Mouse (Mus musculus): ENCODE measurements around the gene Ttc28. TPM values are rescaled to one million over a fixed set of nuclear protein-coding genes. Genes with fewer than 3 reads are reported as not detected.

Ttc28 gene
- total and polyA plus RNA-seq, 3 experiments = 0.21 to 0.89 (median 0.28) TPM

DNA sequence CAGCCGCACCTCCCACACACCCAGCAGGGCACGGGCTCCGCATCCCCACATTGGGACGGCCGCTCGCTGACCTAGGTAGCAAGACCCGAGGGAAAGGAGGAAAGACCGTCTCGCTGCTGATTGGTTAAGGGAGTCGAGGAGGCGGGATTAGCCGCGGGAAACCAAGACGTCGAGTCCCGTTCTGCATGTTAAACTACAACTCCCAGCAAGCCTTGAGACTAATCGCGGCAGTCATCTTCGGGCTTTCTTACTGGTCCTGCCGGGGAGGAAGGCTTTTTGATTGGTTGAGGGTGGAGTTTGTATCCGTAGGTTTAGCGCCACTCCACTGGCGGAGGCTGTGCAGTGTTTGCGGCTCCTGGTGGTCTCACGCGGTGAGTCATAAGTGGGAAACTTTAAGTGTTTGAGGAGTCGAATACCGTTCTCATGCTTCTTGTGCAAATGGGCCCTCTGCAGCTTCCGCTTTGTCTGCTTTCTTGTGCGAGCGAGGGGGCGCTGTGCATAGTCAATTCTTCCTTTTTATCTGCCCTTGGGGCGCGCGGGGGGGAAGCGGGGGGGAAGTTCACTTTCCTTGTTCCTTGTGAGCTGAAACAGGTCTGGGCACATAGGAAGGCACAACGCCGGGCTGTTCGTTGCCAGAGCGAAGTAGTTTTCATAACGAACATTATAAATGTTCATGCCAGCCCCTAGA is 39.8 kb upstream of the Ttc28 start, which contains the start of the genes Hscb and Chek2:
TSS of gene Hscb (minus strand) at position 100 of the 688 bp plus-strand sequence.
TSS of gene Chek2 (plus strand) at position 302 of the 688 bp plus-strand sequence.
- Histone ChIP-seq H3K9ac (ENCODE audit: insufficient read depth, low read depth) (peak within 1 kb of the TSS; percentile 96), H3K9me3 (replicated peaks; ENCODE audit: low read length) (no peaks in the 10 kb centered on the region), H3K4me1 (ENCODE audit: control insufficient read depth in 1 of 2, insufficient read depth in 2 of 2) (peaks cover 4 to 28% of the 10 kb centered on the region in 2 experiments), H3K4me3 (replicated peaks in 1 of 3; ENCODE audit: low read depth in 2 of 3, low read length in 2 of 3, poor library complexity in 1 of 3) (peak within 1 kb of the TSS; percentile 82 to 96 (median 92)), H3K27ac (ENCODE audit: insufficient read depth, low read depth) (peak within 1 kb of the TSS; percentile 89), H3K36me3 (replicated peaks in 1 of 2; ENCODE audit: control insufficient read depth in 1 of 2, insufficient read depth in 1 of 2, low read length in 1 of 2) (peaks cover 13 to 48% of the 10 kb centered on the region in 2 experiments), H3K4me2 (ENCODE audit: insufficient read depth, low read depth, poor library complexity, severe bottlenecking) (peak within 1 kb of the TSS; percentile 97), H3K27me3 (replicated peaks) (no peaks in the 10 kb centered on the region), H3K79me2 (replicated peaks; ENCODE audit: control insufficient read depth, extremely low read depth, insufficient read depth, poor library complexity, severe bottlenecking) (peaks cover 8% of the 10 kb centered on the region)
- DNase-seq (ENCODE audit: extremely low read depth) = peak; percentile 99
- dilution Hi-C loops (cut with MboI; ENCODE audit: extremely low pct_ligation_motif_present, extremely low pct_unique_long_range_greater_than_20kb, low sequenced_read_pairs) (no loop called here), in situ Hi-C loops (cut with MboI; ENCODE audit: low pct_ligation_motif_present, low pct_unique_long_range_greater_than_20kb, low sequenced_read_pairs) (no loop called here)
- no peak for TF ChIP-seq EP300 (IDR thresholded peaks at IDR 0.05; ENCODE audit: low read length)
- peak; percentile 42; the same call in 1 of the 2 replicates for TF ChIP-seq ETS1 (conservative IDR thresholded peaks at IDR 0.05; ENCODE audit: low read depth, low read length)
- peak in 1 of 2 experiments; percentile 66; a peak in 2 of 4 replicates for TF ChIP-seq CTCF (conservative IDR thresholded peaks at IDR 0.05 in 1 of 2, IDR thresholded peaks at IDR 0.05 in 1 of 2; ENCODE audit: low read depth in 2 of 2, low read length in 2 of 2)
- no peak for TF ChIP-seq UBTF (IDR thresholded peaks at IDR 0.05; ENCODE audit: low read depth, low read length)
- TF ChIP-seq RCOR1 (conservative IDR thresholded peaks at IDR 0.05; ENCODE audit: low read depth, low read length) = 0 out of 2 replicates have a peak, but pooled peaks have one; percentile 17
- TF ChIP-seq MAFK (IDR thresholded peaks at IDR 0.05; ENCODE audit: insufficient replicate concordance, low read length) = no peak; the same call in 1 of the 2 replicates
- TF ChIP-seq HCFC1 (IDR thresholded peaks at IDR 0.05; ENCODE audit: low read depth, low read length) = peak; percentile 98
- peak; percentile 73 for TF ChIP-seq MAX (IDR thresholded peaks at IDR 0.05; ENCODE audit: low read length)
- TF ChIP-seq ZKSCAN1 (IDR thresholded peaks at IDR 0.05; ENCODE audit: borderline replicate concordance, low read depth, low read length) = no peak
- TF ChIP-seq BHLHE40 (IDR thresholded peaks at IDR 0.05; ENCODE audit: low read depth, low read length) = peak; percentile 42
- TF ChIP-seq POLR2AphosphoS2 (IDR thresholded peaks at IDR 0.05; ENCODE audit: low read depth, low read length) = peak; percentile 74
- peak; percentile 91 for TF ChIP-seq CHD2 (IDR thresholded peaks at IDR 0.05; ENCODE audit: low read length)
- TF ChIP-seq JUN (IDR thresholded peaks at IDR 0.05; ENCODE audit: insufficient read depth, low read depth, low read length) = peak; percentile 22; the same call in 1 of the 2 replicates
- peak; percentile 76 for TF ChIP-seq NELFE (IDR thresholded peaks at IDR 0.05; ENCODE audit: low read depth, low read length)
- TF ChIP-seq USF2 (conservative IDR thresholded peaks at IDR 0.05; ENCODE audit: low read depth, low read length) = no peak
- peak; percentile 77 for TF ChIP-seq TBP (conservative IDR thresholded peaks at IDR 0.05; ENCODE audit: low read depth, low read length)
- peak; percentile 80; the same call in 1 of the 2 replicates for TF ChIP-seq MXI1 (IDR thresholded peaks at IDR 0.05; ENCODE audit: low read depth, low read length)
- peak; percentile 40 for TF ChIP-seq MEF2A (IDR thresholded peaks at IDR 0.05; ENCODE audit: borderline replicate concordance, low read depth, low read length)
- peak; percentile 36; the same call in 1 of the 2 replicates for TF ChIP-seq NRF1 (IDR thresholded peaks at IDR 0.05; ENCODE audit: low read depth, low read length)
- TF ChIP-seq USF1 (IDR thresholded peaks at IDR 0.05; ENCODE audit: low read depth, low read length) = no peak
- TF ChIP-seq JUND (conservative IDR thresholded peaks at IDR 0.05; ENCODE audit: low read depth, low read length) = peak; percentile 37
- peak; percentile 74 for TF ChIP-seq MAZ (IDR thresholded peaks at IDR 0.05; ENCODE audit: low read depth, low read length)
- TF ChIP-seq TCF12 (IDR thresholded peaks at IDR 0.05; ENCODE audit: low read depth, low read length) = peak; percentile 71; the same call in 1 of the 2 replicates
- no peak for TF ChIP-seq CHD1 (IDR thresholded peaks at IDR 0.05; ENCODE audit: low read depth, low read length)
- TF ChIP-seq ZC3H11A (IDR thresholded peaks at IDR 0.05; ENCODE audit: low read depth, low read length) = no peak
- peak; percentile 95; the same call in 1 of the 2 replicates for TF ChIP-seq KAT2A (IDR thresholded peaks at IDR 0.05; ENCODE audit: insufficient replicate concordance, low read length)
- peak; percentile 88 for TF ChIP-seq ELF1 (IDR thresholded peaks at IDR 0.05; ENCODE audit: low read depth, low read length)
- peak; percentile 3; the same call in 1 of the 2 replicates for TF ChIP-seq ZMIZ1 (IDR thresholded peaks at IDR 0.05; ENCODE audit: low read depth, low read length)
- peak; percentile 96 for TF ChIP-seq E2F4 (IDR thresholded peaks at IDR 0.05; ENCODE audit: insufficient replicate concordance, low read depth, low read length)
- TF ChIP-seq SIN3A (IDR thresholded peaks at IDR 0.05; ENCODE audit: low read length) = peak; percentile 83
- no peak for TF ChIP-seq PAX5 (IDR thresholded peaks at IDR 0.05; ENCODE audit: low read length)
- no peak for TF ChIP-seq ZNF384 (IDR thresholded peaks at IDR 0.05; ENCODE audit: low read depth, low read length)
- 0 out of 2 replicates have a peak, but pooled peaks have one; percentile 39 for TF ChIP-seq MYC (IDR thresholded peaks at IDR 0.05; ENCODE audit: low read depth, low read length)
- TF ChIP-seq IRF4 (IDR thresholded peaks at IDR 0.05; ENCODE audit: low read depth, low read length) = peak; percentile 79
- peak; percentile 41; the same call in 1 of the 2 replicates for TF ChIP-seq GABPA (IDR thresholded peaks at IDR 0.05; ENCODE audit: insufficient replicate concordance, low read depth, low read length)
- peak; percentile 10; the same call in 1 of the 2 replicates for TF ChIP-seq SMC3 (IDR thresholded peaks at IDR 0.05; ENCODE audit: low read depth, low read length)
- TF ChIP-seq POLR2A (IDR thresholded peaks at IDR 0.05; ENCODE audit: low read depth, low read length) = peak; percentile 80
- TF ChIP-seq RAD21 (IDR thresholded peaks at IDR 0.05; ENCODE audit: low read depth, low read length) = no peak; the same call in 1 of the 2 replicates

Data from CH12.LX (cell line).